Mouse (Mus musculus) olfactory bulb, adult 2 months (tissue): ENCODE results near the gene Samd4b.

Experiments used
- CTCF ChIP-seq: fragments of 200-500 bp; IDR thresholded peaks from 2 replicates; pipeline ENCODE4 v1.5.1; 2012; ENCODE audit warnings: low read depth, mild to moderate bottlenecking, low read length, moderate library complexity; ENCODE audit not compliant: insufficient read depth
- POLR2A ChIP-seq: fragments of 200-500 bp; IDR thresholded peaks from 2 replicates; pipeline ENCODE4 v1.6.1; 2012; ENCODE audit warnings: mild to moderate bottlenecking, low read depth, low read length, moderate library complexity; ENCODE audit not compliant: insufficient read depth

GRCm38 (mm10) chr7:28605951-28606350 lies 8.0 kb upstream of the Samd4b start:
- no peak for TF ChIP-seq CTCF
- TF ChIP-seq POLR2A: no peak
